Mouse (Mus musculus): ENCODE measurements at regions not wholly inside any gene's neighbourhood (a gene's known extent, or its start where the extent isn't known, plus 50 kb on each side); places are given as distances from the start of the nearest gene placed in this dataset.

- no peak for ATAC-seq (ENCODE audit: extremely low read depth, insufficient number of reproducible peaks, low FRiP score, poor library complexity, severe bottlenecking)
These were observed 85.3 kb downstream of the Tfap2a start for GRCm38 (mm10) chr13:40652916-40653315.

GRCm38 (mm10) chr13:40651056-40651455, 87.1 kb downstream of the Tfap2a start:
- no peak for ATAC-seq (ENCODE audit: extremely low read depth, insufficient number of reproducible peaks, low FRiP score, poor library complexity, severe bottlenecking)

- ATAC-seq (ENCODE audit: extremely low read depth, insufficient number of reproducible peaks, low FRiP score, poor library complexity, severe bottlenecking), result no peak
These were observed 88.0 kb downstream of the Tfap2a start for GRCm38 (mm10) chr13:40650036-40650709.

GRCm38 (mm10) chr13:40649096-40650035, 88.8 kb downstream of the Tfap2a start:
- no peak for ATAC-seq (ENCODE audit: extremely low read depth, insufficient number of reproducible peaks, low FRiP score, poor library complexity, severe bottlenecking)

- ATAC-seq (ENCODE audit: extremely low read depth, insufficient number of reproducible peaks, low FRiP score, poor library complexity, severe bottlenecking), result no peak
These were observed 92.0 kb downstream of the Tfap2a start for GRCm38 (mm10) chr13:40646131-40646530.

- ATAC-seq (ENCODE audit: extremely low read depth, insufficient number of reproducible peaks, low FRiP score, poor library complexity, severe bottlenecking), result no peak
These were observed 92.5 kb downstream of the Tfap2a start for GRCm38 (mm10) chr13:40645646-40646045.

GRCm38 (mm10) chr13:40642931-40643330, 95.2 kb downstream of the Tfap2a start:
- ATAC-seq (ENCODE audit: extremely low read depth, insufficient number of reproducible peaks, low FRiP score, poor library complexity, severe bottlenecking), result no peak

GRCm38 (mm10) chr13:40637269-40637668, 100.9 kb downstream of the Tfap2a start:
- ATAC-seq (ENCODE audit: extremely low read depth, insufficient number of reproducible peaks, low FRiP score, poor library complexity, severe bottlenecking), result no peak

GRCm38 (mm10) chr13:40617881-40618280, 120.3 kb downstream of the Tfap2a start:
- ATAC-seq (ENCODE audit: extremely low read depth, insufficient number of reproducible peaks, low FRiP score, poor library complexity, severe bottlenecking), result no peak

GRCm38 (mm10) chr13:40608526-40608925, 129.7 kb downstream of the Tfap2a start:
- no peak for ATAC-seq (ENCODE audit: extremely low read depth, insufficient number of reproducible peaks, low FRiP score, poor library complexity, severe bottlenecking)

GRCm38 (mm10) chr13:40606405-40607271, 131.5 kb downstream of the Tfap2a start:
- no peak for ATAC-seq (ENCODE audit: extremely low read depth, insufficient number of reproducible peaks, low FRiP score, poor library complexity, severe bottlenecking)

GRCm38 (mm10) chr13:40605686-40606404, 132.3 kb downstream of the Tfap2a start:
- ATAC-seq (ENCODE audit: extremely low read depth, insufficient number of reproducible peaks, low FRiP score, poor library complexity, severe bottlenecking), result no peak

- no peak for ATAC-seq (ENCODE audit: extremely low read depth, insufficient number of reproducible peaks, low FRiP score, poor library complexity, severe bottlenecking)
These were observed 163.0 kb downstream of the Tfap2a start for GRCm38 (mm10) chr13:40574981-40575745.

GRCm38 (mm10) chr13:40569461-40569860, 168.7 kb downstream of the Tfap2a start:
- ATAC-seq (ENCODE audit: extremely low read depth, insufficient number of reproducible peaks, low FRiP score, poor library complexity, severe bottlenecking), result no peak

- ATAC-seq (ENCODE audit: extremely low read depth, insufficient number of reproducible peaks, low FRiP score, poor library complexity, severe bottlenecking), result no peak
These were observed 170.4 kb downstream of the Tfap2a start for GRCm38 (mm10) chr13:40567821-40568220.

- no peak for ATAC-seq (ENCODE audit: extremely low read depth, insufficient number of reproducible peaks, low FRiP score, poor library complexity, severe bottlenecking)
These were observed 173.8 kb downstream of the Tfap2a start for GRCm38 (mm10) chr13:40564351-40564750.

GRCm38 (mm10) chr13:40554368-40554767, 183.8 kb downstream of the Tfap2a start:
- no peak for ATAC-seq (ENCODE audit: extremely low read depth, insufficient number of reproducible peaks, low FRiP score, poor library complexity, severe bottlenecking)

GRCm38 (mm10) chr13:40525501-40525900, 164.3 kb upstream of the Ofcc1 start:
- ATAC-seq (ENCODE audit: extremely low read depth, insufficient number of reproducible peaks, low FRiP score, poor library complexity, severe bottlenecking), result no peak

Data from neutrophil, adult 5-6 weeks (primary cell).